Mouse (Mus musculus) lung, postnatal 0 days (tissue): ENCODE measurements around the gene Senp1.

Experiments
- CTCF ChIP-seq: IDR thresholded peaks from 2 replicates; pipeline ENCODE4 v1.5.1; 2016; ENCODE audit warnings: antibody characterized with exemption, mild to moderate bottlenecking
- EP300 ChIP-seq: IDR thresholded peaks from 2 replicates; pipeline ENCODE4 v1.6.1; 2016; ENCODE audit warnings: antibody characterized with exemption, mild to moderate bottlenecking, control low read depth

GRCm38 (mm10) chr15:98116287-98116686 lies 22.7 kb upstream of the Senp1 start:
- TF ChIP-seq CTCF (no peak), EP300 (no peak)
